Mouse (Mus musculus) heart, embryonic 12.5 days (tissue): ENCODE results near the gene Sos1. TPM values are rescaled to one million over a fixed set of nuclear protein-coding genes. Genes with fewer than 3 reads are reported as not detected.
"Not testable (repeated sequence)": the region's sequence is repeated elsewhere in the genome, so short reads cannot be mapped to it uniquely, and the experiment has no call there.

Experiments
- ATAC-seq: fragments of 200-750 bp; cut with Nextera tagmentation; 2 replicates; pipeline ENCODE4 v1.8.0; 2017; ENCODE audit warnings: moderate TSS enrichment, moderate library complexity; ENCODE audit not compliant: insufficient number of reproducible peaks, low FRiP score
- H3K27ac ChIP-seq: fragments of 300-500 bp; sonication (generic); 2 replicates; pipeline ENCODE4 v1.5.1; 2016; ENCODE audit warnings: mild to moderate bottlenecking, moderate library complexity; ENCODE audit not compliant: poor library complexity, severe bottlenecking
- H3K27me3 ChIP-seq: fragments of 300-500 bp; sonication (generic); replicated peaks from 2 replicates; pipeline ENCODE4 v1.6.1; 2016; ENCODE audit warnings: mild to moderate bottlenecking, moderate library complexity
- H3K36me3 ChIP-seq: fragments of 300-500 bp; sonication (generic); 2 replicates; pipeline ENCODE4 v1.6.1; 2016; ENCODE audit warnings: mild to moderate bottlenecking, moderate library complexity
- H3K4me1 ChIP-seq: fragments of 300-500 bp; sonication (generic); replicated peaks from 2 replicates; pipeline ENCODE4 v1.6.1; 2016; ENCODE audit warnings: mild to moderate bottlenecking
- H3K4me2 ChIP-seq: fragments of 300-500 bp; sonication (generic); 2 replicates; pipeline ENCODE4 v1.6.1; 2016; ENCODE audit warnings: mild to moderate bottlenecking, moderate library complexity
- H3K4me3 ChIP-seq: fragments of 300-500 bp; sonication (generic); 2 replicates; pipeline ENCODE4 v1.5.1; 2016; ENCODE audit warnings: mild to moderate bottlenecking
- H3K9ac ChIP-seq: fragments of 300-500 bp; sonication (generic); 2 replicates; pipeline ENCODE4 v1.6.1; 2016; ENCODE audit warnings: mild to moderate bottlenecking, moderate library complexity
- H3K9me3 ChIP-seq: fragments of 300-500 bp; sonication (generic); replicated peaks from 2 replicates; pipeline ENCODE4 v1.6.1; 2016; ENCODE audit warnings: mild to moderate bottlenecking, moderate library complexity
- WGBS: fragments of 180-500 bp; shearing (Covaris S2); methylation state at CpG from one replicate; pipeline ENCODE4 v1.1.7; 2016; 5-methylcytosine and 5-hydroxymethylcytosine counted together
- polyA plus RNA-seq: library from polyadenylated mRNA; unstranded; fragments of >200 nt; fragmentation: Nextera tagmentation; extraction: Ambion mirVana; gene quantifications from 2 replicates; pipeline ENCODE4 v1.2.1, GENCODE M21; 2016

Sos1 gene
- polyA plus RNA-seq, 1 experiment from 2014 or later = 4.8 TPM

DNA sequence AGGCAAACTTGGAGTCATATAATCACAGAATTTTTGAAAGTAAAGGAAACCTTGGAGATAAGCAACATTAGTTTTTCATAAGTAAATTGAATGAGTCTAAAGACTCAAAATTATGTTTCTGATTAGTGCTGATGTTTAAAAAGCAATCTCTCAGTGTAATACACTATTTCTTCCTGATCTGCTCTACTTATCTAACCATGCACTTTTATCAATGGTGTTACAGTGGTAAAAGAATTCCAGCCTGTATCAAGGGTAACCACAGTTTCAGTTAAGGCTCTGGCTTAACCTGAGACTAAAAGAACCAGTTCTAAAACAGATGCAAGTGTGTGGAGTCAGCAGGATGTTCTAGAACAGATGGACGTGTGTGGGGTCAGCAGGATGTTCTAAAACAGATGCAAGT lies 59.3 kb downstream of the Sos1 start:
- Histone ChIP-seq H3K4me1 (0 out of 2 replicates have a peak, but pooled peaks cover 4% of the 10 kb centered on the region), H3K27me3 (no peaks in the 10 kb centered on the region), H3K4me3 (no peak overlapping the region), H3K36me3 (peaks cover 49% of the 10 kb centered on the region), H3K4me2 (no peak overlapping the region), H3K27ac (no peak overlapping the region), H3K9me3 (no peaks in the 10 kb centered on the region), H3K9ac (no peak overlapping the region)
- ATAC-seq = no peak
- WGBS = 90% methylated on average over 1 of the region's 1 CpGs

DNA sequence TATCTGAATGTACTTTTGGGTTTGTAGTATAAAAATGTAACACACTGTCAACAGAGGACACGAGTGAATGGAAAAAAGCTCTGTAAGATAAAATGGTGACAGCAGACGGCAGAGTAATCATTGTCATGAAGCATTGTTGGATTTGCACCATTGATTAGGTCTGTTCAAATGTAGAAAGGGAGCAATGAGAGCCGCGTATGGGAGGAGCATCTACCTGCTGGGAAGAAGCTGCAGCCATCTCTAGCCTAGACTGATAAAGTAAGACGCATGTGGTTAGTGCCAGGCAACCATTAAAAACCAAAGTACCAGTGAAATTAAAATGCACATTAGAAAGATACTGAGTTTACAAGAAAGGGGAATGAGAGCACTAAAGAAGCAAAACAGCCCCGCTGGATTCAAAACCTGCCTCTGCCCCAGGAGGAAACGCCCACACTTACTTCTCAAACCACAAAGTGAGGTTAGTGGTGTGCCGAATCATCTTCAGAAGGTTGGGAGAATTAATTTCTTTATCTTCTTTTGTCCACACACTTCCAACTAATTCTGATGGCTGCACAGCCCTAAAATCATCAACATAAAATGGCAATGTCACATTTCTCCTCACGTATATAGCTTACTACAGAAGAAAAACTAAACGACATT lies 61.6 kb downstream of the Sos1 start:
- Histone ChIP-seq H3K9ac (no peak overlapping the region), H3K4me1 (no peaks in the 10 kb centered on the region), H3K4me3 (no peak overlapping the region), H3K4me2 (no peak overlapping the region), H3K36me3 (peaks cover 58% of the 10 kb centered on the region), H3K27me3 (no peaks in the 10 kb centered on the region), H3K9me3 (no peaks in the 10 kb centered on the region), H3K27ac (no peak overlapping the region)
- WGBS = 87% methylated on average over 10 of the region's 10 CpGs
- no peak for ATAC-seq

DNA sequence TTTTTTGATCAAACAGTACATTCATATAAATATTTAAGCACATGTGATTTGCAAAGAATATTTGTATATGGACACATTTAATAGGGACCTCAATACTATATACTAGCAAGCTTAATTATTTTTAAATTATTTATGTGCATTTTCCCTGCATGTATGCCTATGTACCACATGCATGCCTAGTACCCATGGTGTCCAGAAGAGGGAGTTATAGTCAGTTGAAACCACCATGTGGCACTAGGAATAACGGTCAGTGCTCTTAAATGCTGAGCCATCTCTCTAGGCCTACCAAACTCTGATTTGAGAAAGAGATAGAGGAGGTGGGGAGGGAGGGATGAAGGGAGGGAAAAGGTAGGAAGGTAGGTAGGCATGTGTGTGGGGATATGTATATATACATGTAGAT lies 69.1 kb downstream of the Sos1 start:
- no peak overlapping the region for H3K27ac ChIP-seq
- no peak for ATAC-seq
- peaks cover 64% of the 10 kb centered on the region for H3K36me3 ChIP-seq
- WGBS = 66% methylated on average over 1 of the region's 1 CpGs
- H3K27me3 ChIP-seq = no peaks in the 10 kb centered on the region
- H3K4me1 ChIP-seq = no peaks in the 10 kb centered on the region
- no peak overlapping the region for H3K9ac ChIP-seq
- no peak overlapping the region for H3K4me3 ChIP-seq
- 0 out of 2 replicates have a peak, but pooled peaks cover 4% of the 10 kb centered on the region for H3K9me3 ChIP-seq
- no peak overlapping the region for H3K4me2 ChIP-seq

DNA sequence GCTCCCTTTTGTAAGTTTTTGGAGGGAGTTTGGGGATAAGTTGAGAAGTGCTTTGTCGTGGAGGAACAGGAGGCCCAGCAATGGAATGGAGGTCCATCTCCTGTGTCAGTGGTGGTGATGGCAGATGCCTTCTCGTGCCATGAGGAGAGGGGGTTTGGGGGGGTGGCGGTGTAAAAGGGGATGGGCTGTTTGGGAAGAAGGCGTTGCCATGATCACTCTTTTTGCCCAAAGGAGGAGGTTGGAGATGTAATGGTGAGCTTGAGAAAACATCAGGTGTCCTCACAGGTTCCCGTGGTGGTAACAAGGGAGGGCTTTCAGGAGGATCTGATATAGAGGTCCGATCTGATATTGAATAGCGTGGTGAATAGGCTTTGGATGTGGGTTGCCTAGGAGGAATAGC lies 82.0 kb downstream of the Sos1 start:
- WGBS = 89% methylated on average over 7 of the region's 7 CpGs
- peaks cover 26% of the 10 kb centered on the region for H3K36me3 ChIP-seq

DNA sequence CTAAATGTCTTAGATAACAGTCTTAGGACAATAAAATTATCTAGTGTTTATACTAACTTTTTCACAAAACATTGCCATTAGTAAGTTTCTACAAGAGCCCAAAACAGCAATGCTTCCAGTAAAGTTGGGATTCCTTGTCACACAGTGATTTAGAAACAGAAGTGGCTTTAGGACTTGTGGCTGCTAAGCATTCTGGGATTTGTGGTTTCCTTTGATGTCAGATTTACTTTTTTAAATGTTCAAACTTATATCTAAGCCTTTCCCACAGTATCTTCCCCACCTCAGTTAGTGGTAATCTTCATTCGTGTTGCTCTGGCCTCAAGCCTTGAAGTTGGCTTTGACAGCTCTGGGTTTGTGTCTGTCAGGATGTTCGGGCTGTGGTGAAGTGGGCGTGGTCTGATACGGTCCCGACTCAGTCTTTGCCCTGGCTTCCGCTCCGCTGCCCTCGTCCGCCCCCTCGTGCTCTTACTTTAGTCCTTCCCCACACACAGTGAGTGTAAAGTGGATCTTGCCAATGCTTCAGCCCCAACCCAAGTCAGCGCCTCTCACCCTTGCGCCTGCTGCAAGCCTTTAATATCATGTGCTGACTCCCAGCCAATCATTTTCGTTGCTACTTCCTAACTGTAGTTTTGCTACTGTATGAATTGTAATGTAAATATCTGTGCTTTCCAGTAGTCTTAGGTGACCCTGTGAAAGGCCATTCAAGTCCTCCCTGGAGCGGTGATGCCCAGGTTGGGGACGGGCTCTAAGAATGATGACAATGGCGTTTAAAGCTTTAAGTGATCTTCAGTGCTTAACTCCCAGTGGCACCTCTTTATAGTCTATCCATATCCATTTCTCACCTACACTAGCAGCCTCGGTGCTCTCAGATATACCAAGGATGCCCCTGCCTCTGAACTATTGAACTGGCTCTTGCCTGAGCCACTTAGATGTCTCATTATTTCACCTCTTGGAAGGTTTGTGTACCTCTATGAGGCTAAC lies 88.5 kb downstream of the Sos1 start:
- H3K9me3 ChIP-seq = no peaks in the 10 kb centered on the region
- peaks cover 3% of the 10 kb centered on the region; the same call in 1 of the 2 replicates for H3K4me1 ChIP-seq
- ATAC-seq = peak; percentile 83
- peak overlapping the region; percentile 72 for H3K4me2 ChIP-seq
- WGBS = 14% methylated on average over 17 of the region's 17 CpGs
- peak overlapping the region; percentile 50 for H3K4me3 ChIP-seq
- H3K27me3 ChIP-seq = no peaks in the 10 kb centered on the region; the same call in none of the 2 replicates
- peak overlapping the region; percentile 50 for H3K9ac ChIP-seq
- no peak overlapping the region; the same call in 1 of the 2 replicates for H3K27ac ChIP-seq
- H3K36me3 ChIP-seq = no peaks in the 10 kb centered on the region

More for the DNA sequence above, 82.0 kb downstream of the Sos1 start:
- H3K27ac ChIP-seq = no peak overlapping the region
- H3K4me2 ChIP-seq = no peak overlapping the region
- no peaks in the 10 kb centered on the region for H3K4me1 ChIP-seq
- H3K9ac ChIP-seq = no peak overlapping the region
- no peak overlapping the region for H3K4me3 ChIP-seq
- no peaks in the 10 kb centered on the region for H3K9me3 ChIP-seq
- no peak for ATAC-seq
- H3K27me3 ChIP-seq = no peaks in the 10 kb centered on the region

DNA sequence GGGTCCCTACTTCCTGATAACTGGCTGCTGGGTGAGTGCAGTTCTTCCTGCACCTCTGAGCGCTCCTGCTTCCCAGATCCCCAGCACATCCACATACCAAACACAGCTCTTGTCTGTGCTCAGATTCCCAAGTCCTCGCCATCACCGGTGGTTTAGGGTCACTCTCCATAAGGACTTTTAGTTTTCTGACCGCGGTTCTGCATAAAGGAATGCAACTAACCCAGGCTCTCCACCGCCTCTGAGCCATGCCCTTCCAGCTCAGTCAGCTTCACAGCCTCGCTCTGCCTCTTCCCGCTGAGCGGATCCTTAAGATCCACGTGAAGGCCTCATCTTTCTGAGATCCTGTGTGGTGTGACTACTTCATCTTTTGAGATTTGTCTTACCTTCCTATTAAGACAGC lies 90.2 kb downstream of the Sos1 start:
- H3K27ac ChIP-seq = no peak overlapping the region

DNA sequence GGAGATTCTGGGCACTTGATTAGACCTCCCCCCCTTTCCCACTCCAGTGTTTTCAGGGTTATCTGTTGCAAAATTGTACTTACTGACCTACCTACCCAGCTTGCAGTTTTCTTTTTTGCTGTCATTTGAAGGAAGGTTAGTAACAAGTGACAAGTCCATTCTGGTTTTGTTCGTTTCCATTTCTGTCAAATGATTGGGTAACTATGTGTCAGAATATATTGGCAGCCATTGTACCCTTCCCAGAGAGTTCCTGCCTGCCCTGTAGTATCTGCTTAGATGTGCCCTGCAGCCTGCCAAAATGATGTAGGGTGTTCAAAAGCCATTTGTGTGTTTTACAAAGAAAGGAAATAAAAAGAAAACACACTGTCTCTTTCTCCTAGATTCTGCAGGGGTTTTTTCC lies 94.6 kb downstream of the Sos1 start:
- no peak for ATAC-seq
- WGBS = 52% methylated on average over 1 of the region's 1 CpGs
- H3K9ac ChIP-seq = no peak overlapping the region
- no peak overlapping the region for H3K4me3 ChIP-seq
- H3K27ac ChIP-seq = no peak overlapping the region
- H3K27me3 ChIP-seq = no peaks in the 10 kb centered on the region; the same call in none of the 2 replicates
- no peaks in the 10 kb centered on the region for H3K4me1 ChIP-seq
- H3K4me2 ChIP-seq = no peak overlapping the region
- H3K9me3 ChIP-seq = no peaks in the 10 kb centered on the region
- no peaks in the 10 kb centered on the region for H3K36me3 ChIP-seq

More for the DNA sequence above, 90.2 kb downstream of the Sos1 start:
- H3K4me1 ChIP-seq = peaks cover 3% of the 10 kb centered on the region; the same call in 1 of the 2 replicates
- H3K9me3 ChIP-seq = no peaks in the 10 kb centered on the region
- H3K4me2 ChIP-seq = no peak overlapping the region
- no peak overlapping the region for H3K4me3 ChIP-seq
- no peak for ATAC-seq
- H3K36me3 ChIP-seq = no peaks in the 10 kb centered on the region
- 61% methylated on average over 10 of the region's 10 CpGs for WGBS
- H3K9ac ChIP-seq = no peak overlapping the region
- no peaks in the 10 kb centered on the region; the same call in none of the 2 replicates for H3K27me3 ChIP-seq

DNA sequence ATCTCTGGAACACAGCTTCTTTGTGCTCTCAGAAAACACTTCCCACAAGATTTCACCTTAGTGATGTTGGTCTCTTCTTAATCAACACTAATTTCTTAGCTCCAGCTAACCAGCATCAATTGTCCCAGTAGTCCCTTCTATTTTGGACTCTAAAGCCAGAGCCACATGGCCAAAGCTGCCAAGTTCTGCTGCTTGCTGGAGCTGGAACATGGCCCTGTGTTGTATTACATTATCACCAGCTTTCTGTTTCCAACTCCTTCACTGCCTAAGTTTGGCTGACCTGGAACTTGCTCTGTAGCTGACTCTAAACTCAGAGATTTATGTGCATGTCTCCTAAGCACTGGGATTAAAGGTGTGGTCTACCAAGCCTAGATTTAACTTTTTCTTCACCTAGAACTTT lies 101.9 kb downstream of the Sos1 start:
- H3K27ac ChIP-seq, H3K4me2 ChIP-seq, H3K36me3 ChIP-seq, H3K4me1 ChIP-seq, H3K9me3 ChIP-seq, H3K27me3 ChIP-seq, H3K4me3 ChIP-seq, H3K9ac ChIP-seq, ATAC-seq: not testable (repeated sequence)

DNA sequence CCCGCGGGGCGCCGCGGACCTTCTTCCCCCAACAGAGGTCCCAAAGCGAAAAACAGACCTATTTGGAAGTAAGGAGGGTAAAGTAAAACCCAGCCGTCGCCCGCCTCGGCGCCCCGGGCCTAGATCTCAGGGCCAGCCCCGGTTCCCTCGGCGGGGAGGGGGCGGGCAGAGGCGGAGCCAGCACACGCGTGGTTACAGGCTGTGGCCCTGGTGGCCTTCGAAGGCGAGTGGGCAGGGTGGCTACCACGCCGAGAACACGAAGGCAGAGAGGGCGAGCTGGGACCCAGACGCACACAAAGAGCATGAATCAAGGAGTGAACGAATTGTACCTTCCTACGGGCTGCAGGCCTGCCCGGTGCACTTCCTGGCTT lies 106.5 kb downstream of the Sos1 start:
- Histone ChIP-seq H3K9me3 (no peaks in the 10 kb centered on the region), H3K36me3 (no peaks in the 10 kb centered on the region), H3K27ac (0 out of 2 replicates have a peak overlapping the region, but pooled peaks have one; percentile 8), H3K9ac (peak overlapping the region; percentile 76), H3K4me2 (peak overlapping the region; percentile 86), H3K4me3 (peak overlapping the region; percentile 53), H3K4me1 (peaks cover 7% of the 10 kb centered on the region; the same call in 1 of the 2 replicates), H3K27me3 (0 out of 2 replicates have a peak, but pooled peaks cover 3% of the 10 kb centered on the region)
- ATAC-seq = peak; percentile 54
- 20% methylated on average over 29 of the region's 29 CpGs for WGBS

DNA sequence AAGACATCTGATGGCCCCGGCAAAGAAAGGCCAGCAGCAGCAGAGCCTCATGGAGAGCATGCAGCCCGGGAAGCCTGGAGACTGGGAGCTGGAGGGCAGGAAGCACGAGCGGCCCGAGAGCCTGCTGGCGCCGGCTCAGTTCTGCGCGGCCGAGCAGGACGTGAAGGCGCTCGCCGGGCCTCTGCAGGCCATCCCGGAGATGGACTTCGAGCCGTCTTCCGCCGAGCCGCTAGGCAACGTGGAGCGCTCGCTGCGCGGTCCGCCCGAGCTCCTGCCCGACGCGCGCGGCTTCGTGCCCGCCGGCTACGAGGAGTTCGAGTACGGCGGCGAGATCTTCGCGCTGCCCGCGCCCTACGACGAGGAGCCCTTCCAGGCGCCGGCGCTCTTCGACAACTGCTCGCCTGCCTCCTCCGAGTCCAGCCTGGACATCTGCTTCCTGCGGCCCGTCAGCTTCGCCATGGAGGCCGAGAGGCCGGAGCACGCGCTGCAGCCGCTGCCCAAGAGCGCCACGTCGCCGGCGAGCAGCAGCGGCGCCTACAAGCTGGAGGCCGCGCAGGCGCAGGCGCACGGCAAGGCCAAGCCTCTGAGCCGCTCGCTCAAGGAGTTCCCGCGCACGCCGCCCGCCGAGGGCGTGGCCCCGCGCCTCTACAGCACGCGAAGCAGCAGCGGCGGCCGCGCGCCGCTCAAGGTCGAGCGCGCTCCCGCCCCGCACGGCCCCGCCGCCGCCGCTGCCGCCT lies 107.1 kb downstream of the Sos1 start, which contains the start of gene Gm10190:
Gene Gm10190 (minus strand): TSS at position 553 of the 737 bp plus-strand sequence.
- peak within 1 kb of the TSS; percentile 45 for H3K27ac ChIP-seq
- peak within 1 kb of the TSS; percentile 76 for H3K9ac ChIP-seq
- H3K4me1 ChIP-seq = peaks cover 7% of the 10 kb centered on the region; the same call in 1 of the 2 replicates
- WGBS = 5% methylated on average over 102 of the region's 102 CpGs
- peak; percentile 97 for ATAC-seq
- H3K27me3 ChIP-seq = 0 out of 2 replicates have a peak, but pooled peaks cover 3% of the 10 kb centered on the region
- peak within 1 kb of the TSS; percentile 53 for H3K4me3 ChIP-seq
- H3K9me3 ChIP-seq = no peaks in the 10 kb centered on the region
- H3K36me3 ChIP-seq = no peaks in the 10 kb centered on the region
- peak within 1 kb of the TSS; percentile 86 for H3K4me2 ChIP-seq
